Mouse (Mus musculus) right cerebral cortex, postnatal 4 days (tissue): Measurements from ENCODE around the gene Dnase2a.

Experiments used
- DNase-seq: peaks from one replicate; pipeline ENCODE4 v3.0.0-alpha.2; 2022

The Dnase2a gene

GRCm38 (mm10) chr8:84937620-84938485 is 29.5 kb downstream of the Dnase2a start:
- no peak for DNase-seq

- no peak for DNase-seq
These were observed 35.3 kb downstream of the Dnase2a start for GRCm38 (mm10) chr8:84943699-84944098.

GRCm38 (mm10) chr8:84944478-84945160 is 36.3 kb downstream of the Dnase2a start:
- DNase-seq = peak; percentile 82

GRCm38 (mm10) chr8:84945235-84945632 is 36.9 kb downstream of the Dnase2a start:
- DNase-seq = peak; percentile 73

- peak; percentile 74 for DNase-seq
These were observed 37.5 kb downstream of the Dnase2a start for GRCm38 (mm10) chr8:84945633-84946527.

GRCm38 (mm10) chr8:84946528-84947240 is 38.3 kb downstream of the Dnase2a start, which contains the start of gene Rtbdn:
Rtbdn (plus strand) TSS chr8:84946991.
- peak; percentile 47 for DNase-seq

GRCm38 (mm10) chr8:84947241-84947545 is 38.8 kb downstream of the Dnase2a start:
- DNase-seq = no peak

GRCm38 (mm10) chr8:84949753-84950152 is 41.4 kb downstream of the Dnase2a start:
- DNase-seq = no peak

GRCm38 (mm10) chr8:84952612-84953255 is 44.4 kb downstream of the Dnase2a start:
- DNase-seq = no peak

- peak; percentile 85 for DNase-seq
These were observed 48.4 kb downstream of the Dnase2a start for GRCm38 (mm10) chr8:84956768-84957167.

GRCm38 (mm10) chr8:84959811-84960210 is 51.5 kb downstream of the Dnase2a start:
- DNase-seq = no peak

GRCm38 (mm10) chr8:84963952-84964351 is 55.6 kb downstream of the Dnase2a start:
- DNase-seq = no peak

GRCm38 (mm10) chr8:84965731-84966291 is 57.5 kb downstream of the Dnase2a start:
- DNase-seq = peak; percentile 86

GRCm38 (mm10) chr8:84966603-84967002 is 58.2 kb downstream of the Dnase2a start:
- no peak for DNase-seq

GRCm38 (mm10) chr8:84967532-84968304 is 59.4 kb downstream of the Dnase2a start:
- no peak for DNase-seq

GRCm38 (mm10) chr8:84968650-84969049 is 60.3 kb downstream of the Dnase2a start:
- no peak for DNase-seq

- peak; percentile 80 for DNase-seq
These were observed 61.1 kb downstream of the Dnase2a start, which contains the start of the genes Gm49661, Prdx2 and Rnaseh2a for GRCm38 (mm10) chr8:84969241-84970134. Gm49661 (minus strand) TSS chr8:84969433. Prdx2 (plus strand) TSS chr8:84969587. Rnaseh2a (minus strand) TSS chr8:84969767.

GRCm38 (mm10) chr8:84970135-84970790 is 61.9 kb downstream of the Dnase2a start:
- no peak for DNase-seq

GRCm38 (mm10) chr8:84970913-84971312 is 62.6 kb downstream of the Dnase2a start:
- DNase-seq = no peak
